Mouse (Mus musculus) cerebellum, adult 8-10 months (tissue): ENCODE measurements around the gene 1700024G13Rik.

ENCODE experiments used
- DNase-seq: peaks from one replicate; pipeline ENCODE4 v3.0.0; 2022

Gene 1700024G13Rik

GRCm38 (mm10) chr14:32327366-32327765 is 60.8 kb downstream of the 1700024G13Rik start:
- no peak for DNase-seq
